Mouse (Mus musculus) embryonic fibroblast, embryonic 13.5 days (primary cell): ENCODE data around the gene Ggct.

Experiments used
- CTCF ChIP-seq: IDR thresholded peaks from 2 replicates; pipeline ENCODE4 v1.5.1; 2011; ENCODE audit warnings: mild to moderate bottlenecking, control low read depth, low read length, moderate library complexity, borderline replicate concordance; ENCODE audit not compliant: insufficient read depth
- POLR2A ChIP-seq: IDR thresholded peaks from 2 replicates; pipeline ENCODE4 v1.6.1; 2011; ENCODE audit warnings: low read depth, mild to moderate bottlenecking, control low read depth, low read length, moderate library complexity

DNA sequence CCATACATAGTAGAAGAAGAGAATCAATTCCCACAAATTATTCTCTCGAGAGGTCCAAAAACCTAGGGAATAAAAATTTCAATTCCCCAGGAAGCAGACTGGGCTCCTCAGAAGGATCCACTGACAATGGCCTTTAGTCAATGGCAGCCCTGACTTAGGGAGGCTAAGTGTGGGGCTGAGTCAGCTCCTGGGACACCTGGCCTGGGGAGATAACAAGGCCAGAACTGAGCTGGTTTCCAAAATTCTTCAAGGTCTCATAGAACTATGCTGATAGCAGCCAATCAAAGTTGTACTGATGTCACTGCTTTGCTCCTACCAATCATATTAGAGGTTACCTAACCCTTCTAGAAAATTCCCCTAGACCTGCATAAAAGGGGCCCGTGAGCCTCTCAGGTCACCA lies 29.2 kb downstream of the Ggct start:
- TF ChIP-seq CTCF (no peak), POLR2A (no peak)
